Comparison of ENCODE assay signal across 22 mouse cellular contexts in genomic region chr12:8366688-8367087, GRCm38 (mm10). TPM values are rescaled to one million over a fixed set of nuclear protein-coding genes. Genes with fewer than 3 reads are reported as not detected.
DNase-seq lines count a peak whose midpoint lies in the region; ATAC-seq and TF ChIP-seq lines count a peak whose summit lies in the region.
"Had no signal": no experiment of that assay in that cellular context is flagged by ENCODE, and none has a peak within 500 bp of the region (broad histone marks: within the 10 kb centered on the region; RNA-seq: fewer than 3 reads in every experiment).

No protein-coding gene starts in this region.

- H3K27ac ChIP-seq in forebrain, embryonic 10.5 days = peak overlapping the region; percentile 86
- no peak overlapping the region for H3K27ac ChIP-seq in forebrain, embryonic 16.5 days (ENCODE audit: low read length)
- H3K27ac ChIP-seq in lung, embryonic 14.5 days (ENCODE audit: low read depth) = no peak overlapping the region
- H3K27ac ChIP-seq in lung, postnatal 0 days (ENCODE audit: low read length) = no peak overlapping the region
- H3K27ac ChIP-seq in stomach, postnatal 0 days (replicated peaks) = peak overlapping the region; percentile 56
- H3K27ac ChIP-seq: embryonic facial prominence, embryonic 13.5 days; embryonic facial prominence, embryonic 15.5 days; forebrain, embryonic 13.5 days; forebrain, embryonic 15.5 days had no signal

- no peaks in the 10 kb centered on the region for H3K9me3 ChIP-seq in forebrain, embryonic 10.5 days
- H3K9me3 ChIP-seq in forebrain, embryonic 16.5 days (ENCODE audit: control insufficient read depth, low read length) = no peaks in the 10 kb centered on the region
- no peaks in the 10 kb centered on the region for H3K9me3 ChIP-seq in lung, embryonic 14.5 days (ENCODE audit: low read depth, low read length)
- no peaks in the 10 kb centered on the region for H3K9me3 ChIP-seq in lung, postnatal 0 days (ENCODE audit: low read length)
- no peaks in the 10 kb centered on the region for H3K9me3 ChIP-seq in stomach, postnatal 0 days (ENCODE audit: control insufficient read depth, low read length)
- H3K9me3 ChIP-seq: embryonic facial prominence, embryonic 13.5 days; embryonic facial prominence, embryonic 15.5 days; forebrain, embryonic 13.5 days; forebrain, embryonic 15.5 days had no signal

- TF ChIP-seq CTCF in lung, embryonic 14.5 days (IDR thresholded peaks at IDR 0.05; ENCODE audit: low read depth) = no peak
- no peak for TF ChIP-seq CTCF in lung, postnatal 0 days (IDR thresholded peaks at IDR 0.05)
- TF ChIP-seq CTCF in stomach, postnatal 0 days (IDR thresholded peaks at IDR 0.05; ENCODE audit: low read depth) = no peak

- H3K27me3 ChIP-seq in forebrain, embryonic 10.5 days (ENCODE audit: poor library complexity, severe bottlenecking) = no peaks in the 10 kb centered on the region
- H3K27me3 ChIP-seq in forebrain, embryonic 16.5 days (replicated peaks; ENCODE audit: control insufficient read depth, insufficient read depth, low read length) = no peaks in the 10 kb centered on the region
- H3K27me3 ChIP-seq in lung, embryonic 14.5 days (ENCODE audit: insufficient read depth, low read length) = no peaks in the 10 kb centered on the region
- H3K27me3 ChIP-seq in lung, postnatal 0 days (replicated peaks; ENCODE audit: insufficient read depth, low read length) = no peaks in the 10 kb centered on the region
- no peaks in the 10 kb centered on the region for H3K27me3 ChIP-seq in stomach, postnatal 0 days (ENCODE audit: control insufficient read depth, insufficient read depth, low read length)
- H3K27me3 ChIP-seq: embryonic facial prominence, embryonic 13.5 days; embryonic facial prominence, embryonic 15.5 days; forebrain, embryonic 13.5 days; forebrain, embryonic 15.5 days had no signal

- H3K4me1 ChIP-seq in forebrain, embryonic 10.5 days = peaks cover 35% of the 10 kb centered on the region
- peaks cover 4% of the 10 kb centered on the region for H3K4me1 ChIP-seq in forebrain, embryonic 16.5 days (replicated peaks; ENCODE audit: control insufficient read depth, insufficient read depth, low read length)
- no peaks in the 10 kb centered on the region for H3K4me1 ChIP-seq in lung, embryonic 14.5 days (ENCODE audit: insufficient read depth)
- 0 out of 2 replicates have a peak, but pooled peaks cover 3% of the 10 kb centered on the region for H3K4me1 ChIP-seq in lung, postnatal 0 days (ENCODE audit: insufficient read depth, low read depth, low read length)
- H3K4me1 ChIP-seq in stomach, postnatal 0 days (replicated peaks; ENCODE audit: control insufficient read depth, insufficient read depth) = no peaks in the 10 kb centered on the region; the same call in 1 of the 2 replicates

- no peak overlapping the region for H3K4me3 ChIP-seq in forebrain, embryonic 10.5 days
- no peak overlapping the region for H3K4me3 ChIP-seq in forebrain, embryonic 16.5 days (replicated peaks; ENCODE audit: low read length)
- no peak overlapping the region for H3K4me3 ChIP-seq in lung, embryonic 14.5 days (ENCODE audit: low read depth, low read length)
- no peak overlapping the region for H3K4me3 ChIP-seq in lung, postnatal 0 days (ENCODE audit: low read depth, low read length)
- H3K4me3 ChIP-seq in stomach, postnatal 0 days (ENCODE audit: low read depth, low read length) = no peak overlapping the region
- H3K4me3 ChIP-seq: embryonic facial prominence, embryonic 13.5 days; embryonic facial prominence, embryonic 15.5 days; erythroblast, embryonic 14.5 days; forebrain, embryonic 13.5 days; forebrain, embryonic 15.5 days had no signal

- no peak for TF ChIP-seq EP300 in lung, postnatal 0 days (IDR thresholded peaks at IDR 0.05)
- no peak for TF ChIP-seq EP300 in stomach, postnatal 0 days (optimal IDR thresholded peaks at IDR 0.05)

- no peak for ATAC-seq in forebrain, embryonic 16.5 days
- ATAC-seq in lung, embryonic 14.5 days (ENCODE audit: insufficient read depth) = 0 out of 2 replicates have a peak, but pooled peaks have one; percentile 18
- no peak for ATAC-seq in lung, postnatal 0 days
- peak; percentile 53 for ATAC-seq in stomach, postnatal 0 days (ENCODE audit: low FRiP score, low TSS enrichment)
- ATAC-seq: forebrain, embryonic 13.5 days; forebrain, embryonic 15.5 days had no signal

- 81% methylated on average over 3 of the region's 3 CpGs for WGBS in forebrain, embryonic 10.5 days
- 82% methylated on average over 3 of the region's 3 CpGs for WGBS in forebrain, embryonic 16.5 days
- WGBS in lung, embryonic 14.5 days = 45% methylated on average over 3 of the region's 3 CpGs
- WGBS in lung, postnatal 0 days = 49% methylated on average over 3 of the region's 3 CpGs
- WGBS in stomach, postnatal 0 days = 56% methylated on average over 3 of the region's 3 CpGs

- H3K9ac ChIP-seq in forebrain, embryonic 16.5 days (replicated peaks; ENCODE audit: low read depth, low read length) = no peak overlapping the region
- no peak overlapping the region for H3K9ac ChIP-seq in lung, embryonic 14.5 days
- H3K9ac ChIP-seq in lung, postnatal 0 days (replicated peaks; ENCODE audit: low read depth) = no peak overlapping the region
- no peak overlapping the region for H3K9ac ChIP-seq in stomach, postnatal 0 days (ENCODE audit: low read length)
- H3K9ac ChIP-seq: embryonic facial prominence, embryonic 13.5 days; embryonic facial prominence, embryonic 15.5 days; forebrain, embryonic 13.5 days; forebrain, embryonic 15.5 days had no signal

- no peak for DNase-seq in forebrain, embryonic 10.5 days (ENCODE audit: extremely low spot score, low spot score)
- peak; percentile 44 for DNase-seq in lung, embryonic 14.5 days
- DNase-seq in lung, postnatal 0 days (ENCODE audit: low spot score) = no peak
- no peak for DNase-seq in stomach, postnatal 0 days (ENCODE audit: low spot score)
- DNase-seq in spleen, adult 18-20 months = no peak
- DNase-seq: adrenal gland, adult 2 months; adrenal gland, postnatal 10 days; adrenal gland, postnatal 25 days; B cell, adult 2 months; cerebellum, adult 11 months; cerebellum, adult 18-20 months; cerebellum, adult 8-10 months; cerebellum, adult 9-11 months; cerebellum, postnatal 14 days; cerebellum, postnatal 36 days; embryo, embryonic 11 days had no signal

- H3K4me2 ChIP-seq in forebrain, embryonic 16.5 days (ENCODE audit: low read length) = no peak overlapping the region
- H3K4me2 ChIP-seq in lung, embryonic 14.5 days = no peak overlapping the region
- H3K4me2 ChIP-seq in lung, postnatal 0 days (replicated peaks; ENCODE audit: low read depth, low read length) = no peak overlapping the region
- H3K4me2 ChIP-seq in stomach, postnatal 0 days (replicated peaks; ENCODE audit: low read depth) = no peak overlapping the region
- H3K4me2 ChIP-seq: embryonic facial prominence, embryonic 13.5 days; embryonic facial prominence, embryonic 15.5 days; forebrain, embryonic 13.5 days; forebrain, embryonic 15.5 days had no signal

- no peaks in the 10 kb centered on the region for H3K36me3 ChIP-seq in forebrain, embryonic 10.5 days (replicated peaks)
- no peaks in the 10 kb centered on the region for H3K36me3 ChIP-seq in forebrain, embryonic 16.5 days (ENCODE audit: control insufficient read depth, insufficient read depth)
- no peaks in the 10 kb centered on the region for H3K36me3 ChIP-seq in lung, embryonic 14.5 days (ENCODE audit: insufficient read depth)
- no peaks in the 10 kb centered on the region for H3K36me3 ChIP-seq in lung, postnatal 0 days (ENCODE audit: insufficient read depth, low read length)
- H3K36me3 ChIP-seq in stomach, postnatal 0 days (ENCODE audit: control insufficient read depth, insufficient read depth, low read length) = no peaks in the 10 kb centered on the region
- H3K36me3 ChIP-seq: embryonic facial prominence, embryonic 13.5 days; embryonic facial prominence, embryonic 15.5 days; forebrain, embryonic 15.5 days had no signal

RNA-seq across cellular contexts. Expression of gene Hs1bp3, which starts 53.5 kb away (rescaled TPM):
- polyA plus RNA-seq in forebrain, embryonic 10.5 days (2016; fragmentation: Nextera tagmentation; extraction: Ambion mirVana) = 15.3 and 17.8 TPM in 2 replicates
- polyA plus RNA-seq in forebrain, embryonic 16.5 days (2015; fragmentation: Nextera tagmentation; extraction: Ambion mirVana) = 11.1 and 12.3 TPM in 2 replicates
- polyA plus RNA-seq in lung, embryonic 14.5 days (2014; fragmentation: Nextera tagmentation; extraction: Ambion mirVana) = 11.2 and 11.5 TPM in 2 replicates
- polyA plus RNA-seq in lung, postnatal 0 days (2015; fragmentation: Nextera tagmentation; extraction: Ambion mirVana) = 8.6 and 8.7 TPM in 2 replicates
- polyA plus RNA-seq in stomach, postnatal 0 days (2015; fragmentation: Nextera tagmentation; extraction: Ambion mirVana) = 7.0 and 7.7 TPM in 2 replicates

Comparison
In these comparisons a context has a peak if more than half of its experiments do, and no peak if none do; other contexts are left out.
1. H3K27ac ChIP-seq: peak in forebrain, embryonic 10.5 days (single experiment) and stomach, postnatal 0 days (single experiment); none in forebrain, embryonic 16.5 days (single experiment), lung, embryonic 14.5 days (single experiment) and lung, postnatal 0 days (single experiment).
2. ATAC-seq: peak in lung, embryonic 14.5 days (single experiment) and stomach, postnatal 0 days (single experiment); none in forebrain, embryonic 16.5 days (single experiment) and lung, postnatal 0 days (single experiment).